Mouse (Mus musculus) cerebellum, adult 2 months (tissue): ENCODE data around the gene 4932411N23Rik.
"Not testable (repeated sequence)": the region's sequence is repeated elsewhere in the genome, so short reads cannot be mapped to it uniquely, and the experiment has no call there.

Experiments
- CTCF ChIP-seq: fragments of 200-500 bp; IDR thresholded peaks from 2 replicates; pipeline ENCODE4 v1.5.1; 2011; ENCODE audit warnings: low read depth, mild to moderate bottlenecking, control low read depth, low read length, moderate library complexity, borderline replicate concordance; ENCODE audit not compliant: insufficient read depth
- POLR2A ChIP-seq: fragments of 200-500 bp; IDR thresholded peaks from 2 replicates; pipeline ENCODE4 v1.6.1; 2011; ENCODE audit warnings: low read length, control low read depth, borderline replicate concordance; ENCODE audit not compliant: insufficient read depth

DNA sequence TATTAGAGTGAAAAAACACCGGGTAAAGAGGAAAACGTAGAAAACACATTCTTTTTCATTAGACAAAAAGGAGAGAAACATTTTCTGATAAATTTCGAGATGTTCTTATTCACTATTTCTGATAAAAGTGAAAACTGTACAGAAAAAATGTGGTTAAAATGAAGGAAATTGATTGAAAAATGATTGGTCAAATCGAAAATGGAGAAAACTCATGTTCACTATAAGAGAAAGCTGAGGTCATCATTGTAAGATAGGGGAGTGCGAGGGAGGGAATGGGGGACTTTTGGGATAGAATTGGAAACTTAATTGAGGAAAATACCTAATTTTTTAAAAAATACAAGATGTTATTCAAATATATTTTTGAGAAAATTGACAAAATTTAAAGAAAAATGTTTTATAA lies 40.8 kb downstream of the 4932411N23Rik start:
- TF ChIP-seq CTCF, POLR2A: not testable (repeated sequence)
